ENCODE assay signal across 10 mouse cellular contexts in genomic region chr19:14891689-14892389, GRCm38 (mm10).
DNase-seq lines count a peak whose midpoint lies in the region; ATAC-seq and TF ChIP-seq lines count a peak whose summit lies in the region.
"Had no signal": no experiment of that assay in that cellular context is flagged by ENCODE, and none has a peak within 500 bp of the region (broad histone marks: within the 10 kb centered on the region; RNA-seq: fewer than 3 reads in every experiment).

No protein-coding gene starts in this region.

- 26% methylated on average over 8 of the region's 8 CpGs for WGBS in stomach, embryonic 14.5 days
- WGBS in stomach, postnatal 0 days: 28% methylated on average over 7 of the region's 8 CpGs
- 10% methylated on average over 7 of the region's 8 CpGs for WGBS in forebrain, postnatal 0 days
- WGBS in midbrain, embryonic 10.5 days: 31% methylated on average over 7 of the region's 8 CpGs

- DNase-seq in stomach, postnatal 0 days (ENCODE audit: low spot score): no peak
- DNase-seq in forebrain, postnatal 0 days: no peak
- DNase-seq in midbrain, embryonic 10.5 days (ENCODE audit: low spot score): no peak
- peak; percentile 1 for DNase-seq in yolk sac, embryonic 10.5 days (ENCODE audit: low spot score)
- DNase-seq in spleen, postnatal 14 days (ENCODE audit: low spot score in 2 of 2): no peak
- no peak for DNase-seq in cerebellum, adult 18-20 months
- DNase-seq: cerebellum, adult 9-11 months; gastrocnemius, postnatal 14 days had no signal

- H3K4me2 ChIP-seq in stomach, embryonic 14.5 days (replicated peaks; ENCODE audit: low read depth, low read length): peak overlapping the region; percentile 50; the same call in 1 of the 2 replicates
- H3K4me2 ChIP-seq in stomach, postnatal 0 days (replicated peaks; ENCODE audit: low read depth): no peak overlapping the region
- H3K4me2 ChIP-seq in forebrain, postnatal 0 days (ENCODE audit: low read depth): peak overlapping the region; percentile 53

- peaks cover 13% of the 10 kb centered on the region for H3K4me1 ChIP-seq in stomach, embryonic 14.5 days (ENCODE audit: control insufficient read depth, insufficient read depth, low read length)
- H3K4me1 ChIP-seq in stomach, postnatal 0 days (replicated peaks; ENCODE audit: control insufficient read depth, insufficient read depth): no peaks in the 10 kb centered on the region
- 0 out of 2 replicates have a peak, but pooled peaks cover 6% of the 10 kb centered on the region for H3K4me1 ChIP-seq in forebrain, postnatal 0 days (ENCODE audit: insufficient read depth)
- H3K4me1 ChIP-seq in midbrain, embryonic 10.5 days: peaks cover 52% of the 10 kb centered on the region

- ATAC-seq in stomach, embryonic 14.5 days (ENCODE audit: insufficient number of reproducible peaks, insufficient read depth, low FRiP score, low read depth): no peak
- ATAC-seq in stomach, postnatal 0 days (ENCODE audit: low FRiP score, low TSS enrichment): no peak
- no peak for ATAC-seq in forebrain, postnatal 0 days
- no peak for ATAC-seq in erythroid progenitor cell, adult 5-6 weeks (replicated peaks; ENCODE audit: low FRiP score, poor library complexity, severe bottlenecking)

- H3K9me3 ChIP-seq in stomach, embryonic 14.5 days (ENCODE audit: control insufficient read depth, low read depth, low read length): no peaks in the 10 kb centered on the region
- no peaks in the 10 kb centered on the region for H3K9me3 ChIP-seq in stomach, postnatal 0 days (ENCODE audit: control insufficient read depth, low read length)
- no peaks in the 10 kb centered on the region for H3K9me3 ChIP-seq in forebrain, postnatal 0 days (ENCODE audit: low read length)
- no peaks in the 10 kb centered on the region for H3K9me3 ChIP-seq in midbrain, embryonic 10.5 days (replicated peaks)

- H3K4me3 ChIP-seq in stomach, embryonic 14.5 days (ENCODE audit: low read depth, low read length): no peak overlapping the region
- no peak overlapping the region for H3K4me3 ChIP-seq in stomach, postnatal 0 days (ENCODE audit: low read depth, low read length)
- no peak overlapping the region for H3K4me3 ChIP-seq in forebrain, postnatal 0 days (ENCODE audit: low read depth, low read length)
- peak overlapping the region; percentile 48; the same call in 1 of the 2 replicates for H3K4me3 ChIP-seq in midbrain, embryonic 10.5 days

- no peaks in the 10 kb centered on the region for H3K36me3 ChIP-seq in stomach, embryonic 14.5 days (ENCODE audit: control insufficient read depth, insufficient read depth, low read length)
- H3K36me3 ChIP-seq in stomach, postnatal 0 days (ENCODE audit: control insufficient read depth, insufficient read depth, low read length): no peaks in the 10 kb centered on the region
- H3K36me3 ChIP-seq in forebrain, postnatal 0 days (ENCODE audit: insufficient read depth): no peaks in the 10 kb centered on the region
- no peaks in the 10 kb centered on the region for H3K36me3 ChIP-seq in midbrain, embryonic 10.5 days

- TF ChIP-seq CTCF in stomach, postnatal 0 days (IDR thresholded peaks at IDR 0.05; ENCODE audit: low read depth): no peak
- no peak for TF ChIP-seq CTCF in forebrain, postnatal 0 days (IDR thresholded peaks at IDR 0.05; ENCODE audit: low read depth)

- H3K27me3 ChIP-seq in stomach, embryonic 14.5 days (ENCODE audit: control insufficient read depth, insufficient read depth, low read length): peaks cover 13% of the 10 kb centered on the region; the same call in 1 of the 2 replicates
- H3K27me3 ChIP-seq in stomach, postnatal 0 days (ENCODE audit: control insufficient read depth, insufficient read depth, low read length): no peaks in the 10 kb centered on the region
- peaks cover 15% of the 10 kb centered on the region; the same call in 1 of the 2 replicates for H3K27me3 ChIP-seq in forebrain, postnatal 0 days (ENCODE audit: insufficient read depth, low read length)
- H3K27me3 ChIP-seq in midbrain, embryonic 10.5 days (ENCODE audit: low read depth, poor library complexity, severe bottlenecking): peaks cover 63% of the 10 kb centered on the region

- H3K27ac ChIP-seq in stomach, embryonic 14.5 days (ENCODE audit: low read length): no peak overlapping the region
- no peak overlapping the region for H3K27ac ChIP-seq in stomach, postnatal 0 days (replicated peaks)
- no peak overlapping the region for H3K27ac ChIP-seq in forebrain, postnatal 0 days (ENCODE audit: low read depth, low read length)
- H3K27ac ChIP-seq in midbrain, embryonic 10.5 days (replicated peaks): peak overlapping the region; percentile 86; the same call in 1 of the 2 replicates

- H3K9ac ChIP-seq in stomach, embryonic 14.5 days (replicated peaks; ENCODE audit: low read depth, low read length): no peak overlapping the region
- H3K9ac ChIP-seq in stomach, postnatal 0 days (ENCODE audit: low read length): no peak overlapping the region
- H3K9ac ChIP-seq in forebrain, postnatal 0 days: no peak overlapping the region

- TF ChIP-seq EP300 in stomach, postnatal 0 days (optimal IDR thresholded peaks at IDR 0.05): no peak
